Mouse (Mus musculus) liver, embryonic 11.5 days (tissue): ENCODE results near the gene Rab3a. TPM values are rescaled to one million over a fixed set of nuclear protein-coding genes. Genes with fewer than 3 reads are reported as not detected.

Experiments
- ATAC-seq: fragments of 200-750 bp; cut with Nextera tagmentation; replicated peaks from 2 replicates; pipeline ENCODE4 v1.8.0; 2017; ENCODE audit warnings: moderate number of reproducible peaks, mild to moderate bottlenecking, moderate TSS enrichment, moderate library complexity; ENCODE audit not compliant: low FRiP score
- DNase-seq: peaks from one replicate; pipeline ENCODE4 v3.0.0-alpha.2; 2017; ENCODE audit warnings: low spot score
- H3K27ac ChIP-seq: fragments of 300-500 bp; sonication (generic); 2 replicates; pipeline ENCODE4 v1.5.1; 2014; ENCODE audit warnings: mild to moderate bottlenecking, low read depth, low read length, control low read depth
- H3K27me3 ChIP-seq: fragments of 300-500 bp; sonication (generic); replicated peaks from 2 replicates; pipeline ENCODE4 v1.6.1; 2014; ENCODE audit warnings: low read length, mixed read lengths; ENCODE audit not compliant: control insufficient read depth, insufficient read depth
- H3K36me3 ChIP-seq: fragments of 300-500 bp; sonication (generic); 2 replicates; pipeline ENCODE4 v1.6.1; 2014; ENCODE audit warnings: mild to moderate bottlenecking, low read length, moderate library complexity, mixed read lengths; ENCODE audit not compliant: control insufficient read depth, insufficient read depth
- H3K4me1 ChIP-seq: fragments of 300-500 bp; sonication (generic); replicated peaks from 2 replicates; pipeline ENCODE4 v1.6.1; 2014; ENCODE audit warnings: low read length, mixed read lengths; ENCODE audit not compliant: control insufficient read depth, insufficient read depth
- H3K4me2 ChIP-seq: fragments of 300-500 bp; sonication (generic); 2 replicates; pipeline ENCODE4 v1.6.1; 2014; ENCODE audit warnings: mild to moderate bottlenecking, control low read depth, moderate library complexity
- H3K4me3 ChIP-seq: fragments of 300-500 bp; sonication (generic); 2 replicates; pipeline ENCODE4 v1.5.1; 2014; ENCODE audit warnings: low read depth, low read length, control low read depth
- H3K9ac ChIP-seq: fragments of 300-500 bp; sonication (generic); 2 replicates; pipeline ENCODE4 v1.6.1; 2014; ENCODE audit warnings: low read depth, low read length, control low read depth
- H3K9me3 ChIP-seq: fragments of 300-500 bp; sonication (generic); 2 replicates; pipeline ENCODE4 v1.6.1; 2016; ENCODE audit warnings: low read length, inconsistent platforms, mixed read lengths; ENCODE audit not compliant: control insufficient read depth
- WGBS: fragments of 180-500 bp; shearing (Covaris S2); extraction: QIAGEN DNeasy Blood & Tissue Kit; methylation state at CpG from one replicate; pipeline ENCODE4 v1.1.7; 2014; 5-methylcytosine and 5-hydroxymethylcytosine counted together
- polyA plus RNA-seq: library from polyadenylated mRNA; unstranded; fragments of >200 nt; fragmentation: Nextera tagmentation; extraction: Ambion mirVana; gene quantifications from 2 replicates; pipeline ENCODE4 v1.2.1, GENCODE M21; 2014

Gene Rab3a
- 6.3 and 6.9 TPM in 2 replicates for polyA plus RNA-seq

GRCm38 (mm10) chr8:70754043-70754870 is at the start of gene Rab3a:
Rab3a (plus strand) TSS chr8:70754679.
- peaks cover 28% of the 10 kb centered on the region for H3K4me1 ChIP-seq
- H3K36me3 ChIP-seq, result no peaks in the 10 kb centered on the region; the same call in 1 of the 2 replicates
- WGBS, result 7% methylated on average over 37 of the region's 37 CpGs
- H3K4me3 ChIP-seq, result peak within 1 kb of the TSS; percentile 84
- DNase-seq (peak; percentile 92), ATAC-seq (peak; percentile 96)
- H3K27ac ChIP-seq, result peak within 1 kb of the TSS; percentile 67
- peak within 1 kb of the TSS; percentile 82 for H3K9ac ChIP-seq
- H3K4me2 ChIP-seq, result peak within 1 kb of the TSS; percentile 100
- H3K9me3 ChIP-seq, result no peaks in the 10 kb centered on the region
- H3K27me3 ChIP-seq, result peaks cover 9% of the 10 kb centered on the region

- DNase-seq (no peak), ATAC-seq (no peak)
- Histone ChIP-seq H3K9ac (no peak overlapping the region), H3K4me2 (no peak overlapping the region), H3K4me1 (no peaks in the 10 kb centered on the region), H3K27me3 (no peaks in the 10 kb centered on the region), H3K9me3 (no peaks in the 10 kb centered on the region), H3K27ac (no peak overlapping the region), H3K36me3 (no peaks in the 10 kb centered on the region; the same call in 1 of the 2 replicates), H3K4me3 (no peak overlapping the region)
- WGBS, result 87% methylated on average over 14 of the region's 14 CpGs
These were observed 46.2 kb upstream of the Rab3a start for GRCm38 (mm10) chr8:70708281-70708680.

- Histone ChIP-seq H3K4me3 (no peak overlapping the region), H3K27ac (no peak overlapping the region), H3K36me3 (no peaks in the 10 kb centered on the region), H3K27me3 (no peaks in the 10 kb centered on the region), H3K9ac (no peak overlapping the region), H3K4me1 (no peaks in the 10 kb centered on the region), H3K9me3 (no peaks in the 10 kb centered on the region), H3K4me2 (no peak overlapping the region)
- WGBS, result 88% methylated on average over 9 of the region's 9 CpGs
- DNase-seq (no peak), ATAC-seq (no peak)
These were observed 44.7 kb upstream of the Rab3a start for GRCm38 (mm10) chr8:70709794-70710193.

GRCm38 (mm10) chr8:70710296-70710695 is 44.2 kb upstream of the Rab3a start:
- H3K27me3 ChIP-seq, result no peaks in the 10 kb centered on the region
- H3K27ac ChIP-seq, result no peak overlapping the region
- ATAC-seq, result no peak
- no peak for DNase-seq
- no peaks in the 10 kb centered on the region for H3K9me3 ChIP-seq
- H3K36me3 ChIP-seq, result no peaks in the 10 kb centered on the region
- no peaks in the 10 kb centered on the region for H3K4me1 ChIP-seq
- H3K9ac ChIP-seq, result no peak overlapping the region
- no peak overlapping the region for H3K4me3 ChIP-seq
- H3K4me2 ChIP-seq, result no peak overlapping the region
- WGBS, result 75% methylated on average over 1 of the region's 1 CpGs

GRCm38 (mm10) chr8:70711041-70711440 is 43.4 kb upstream of the Rab3a start:
- H3K4me2 ChIP-seq, result no peak overlapping the region

GRCm38 (mm10) chr8:70713991-70714390 is 40.5 kb upstream of the Rab3a start:
- no peak overlapping the region for H3K4me3 ChIP-seq
- peaks cover 2% of the 10 kb centered on the region; the same call in 1 of the 2 replicates for H3K27me3 ChIP-seq
- no peaks in the 10 kb centered on the region for H3K36me3 ChIP-seq
- H3K9ac ChIP-seq, result no peak overlapping the region
- H3K27ac ChIP-seq, result no peak overlapping the region
- no peaks in the 10 kb centered on the region; the same call in 1 of the 2 replicates for H3K4me1 ChIP-seq
- no peak overlapping the region for H3K4me2 ChIP-seq
- H3K9me3 ChIP-seq, result no peaks in the 10 kb centered on the region
- DNase-seq (no peak), ATAC-seq (no peak)
- 80% methylated on average over 7 of the region's 7 CpGs for WGBS

More at GRCm38 (mm10) chr8:70711041-70711440, 43.4 kb upstream of the Rab3a start:
- no peak overlapping the region for H3K9ac ChIP-seq
- no peak overlapping the region for H3K27ac ChIP-seq
- DNase-seq, result no peak
- 76% methylated on average over 11 of the region's 11 CpGs for WGBS
- no peak overlapping the region for H3K4me3 ChIP-seq
- no peaks in the 10 kb centered on the region for H3K36me3 ChIP-seq
- no peak for ATAC-seq
- H3K4me1 ChIP-seq, result no peaks in the 10 kb centered on the region
- no peaks in the 10 kb centered on the region for H3K9me3 ChIP-seq
- H3K27me3 ChIP-seq, result no peaks in the 10 kb centered on the region

GRCm38 (mm10) chr8:70715086-70715485 is 39.4 kb upstream of the Rab3a start:
- no peak for ATAC-seq
- H3K4me1 ChIP-seq, result no peaks in the 10 kb centered on the region; the same call in 1 of the 2 replicates
- H3K4me3 ChIP-seq, result no peak overlapping the region
- 60% methylated on average over 2 of the region's 2 CpGs for WGBS
- DNase-seq, result no peak
- no peaks in the 10 kb centered on the region for H3K36me3 ChIP-seq
- H3K9me3 ChIP-seq, result no peaks in the 10 kb centered on the region
- H3K9ac ChIP-seq, result no peak overlapping the region
- H3K4me2 ChIP-seq, result no peak overlapping the region
- H3K27ac ChIP-seq, result no peak overlapping the region
- H3K27me3 ChIP-seq, result peaks cover 2% of the 10 kb centered on the region; the same call in 1 of the 2 replicates

GRCm38 (mm10) chr8:70716521-70717400 is 37.7 kb upstream of the Rab3a start:
- H3K27me3 ChIP-seq, result peaks cover 2% of the 10 kb centered on the region; the same call in 1 of the 2 replicates
- WGBS, result 74% methylated on average over 40 of the region's 40 CpGs

More at GRCm38 (mm10) chr8:70716521-70717400, 37.7 kb upstream of the Rab3a start:
- Histone ChIP-seq H3K9ac (no peak overlapping the region), H3K4me2 (no peak overlapping the region), H3K36me3 (no peaks in the 10 kb centered on the region), H3K4me3 (no peak overlapping the region), H3K4me1 (no peaks in the 10 kb centered on the region; the same call in 1 of the 2 replicates), H3K9me3 (no peaks in the 10 kb centered on the region), H3K27ac (no peak overlapping the region)
- DNase-seq (no peak), ATAC-seq (no peak)
